Mouse (Mus musculus): ENCODE measurements around the gene Syk. TPM values are rescaled to one million over a fixed set of nuclear protein-coding genes. Genes with fewer than 3 reads are reported as not detected.

The Syk gene
- polyA plus RNA-seq, 1 experiment from 2014 or later: 4.3 TPM

GRCm38 (mm10) chr13:52610463-52610862 lies 27.5 kb downstream of the Syk start:
- H3K4me1 ChIP-seq (ENCODE audit: insufficient read depth, low read depth, low read length): 0 out of 2 replicates have a peak, but pooled peaks cover 3% of the 10 kb centered on the region
- ATAC-seq: no peak
- H3K4me3 ChIP-seq (ENCODE audit: low read depth, low read length): no peak overlapping the region
- DNase-seq (ENCODE audit: low spot score): no peak
- TF ChIP-seq EP300 (IDR thresholded peaks at IDR 0.05): no peak
- TF ChIP-seq CTCF (IDR thresholded peaks at IDR 0.05): no peak
- H3K27ac ChIP-seq (ENCODE audit: low read length): no peak overlapping the region
- H3K9ac ChIP-seq (replicated peaks; ENCODE audit: low read depth): no peak overlapping the region
- H3K27me3 ChIP-seq (replicated peaks; ENCODE audit: insufficient read depth, low read length): no peaks in the 10 kb centered on the region
- WGBS: 80% methylated on average over 7 of the region's 7 CpGs
- H3K36me3 ChIP-seq (ENCODE audit: insufficient read depth, low read length): no peaks in the 10 kb centered on the region
- no peaks in the 10 kb centered on the region for H3K9me3 ChIP-seq (ENCODE audit: low read length)
- no peak overlapping the region for H3K4me2 ChIP-seq (replicated peaks; ENCODE audit: low read depth, low read length)

GRCm38 (mm10) chr13:52613266-52613665 lies 30.3 kb downstream of the Syk start:
- no peaks in the 10 kb centered on the region for H3K9me3 ChIP-seq (ENCODE audit: low read length)
- DNase-seq (ENCODE audit: low spot score) (no peak), ATAC-seq (no peak)
- WGBS: 79% methylated on average over 3 of the region's 3 CpGs
- H3K36me3 ChIP-seq (ENCODE audit: insufficient read depth, low read length): no peaks in the 10 kb centered on the region
- 0 out of 2 replicates have a peak, but pooled peaks cover 3% of the 10 kb centered on the region for H3K4me1 ChIP-seq (ENCODE audit: insufficient read depth, low read depth, low read length)
- H3K4me3 ChIP-seq (ENCODE audit: low read depth, low read length): no peak overlapping the region
- no peak overlapping the region for H3K9ac ChIP-seq (replicated peaks; ENCODE audit: low read depth)
- H3K4me2 ChIP-seq (replicated peaks; ENCODE audit: low read depth, low read length): no peak overlapping the region
- no peaks in the 10 kb centered on the region for H3K27me3 ChIP-seq (replicated peaks; ENCODE audit: insufficient read depth, low read length)
- no peak for TF ChIP-seq CTCF (IDR thresholded peaks at IDR 0.05)
- TF ChIP-seq EP300 (IDR thresholded peaks at IDR 0.05): no peak
- no peak overlapping the region for H3K27ac ChIP-seq (ENCODE audit: low read length)

GRCm38 (mm10) chr13:52615085-52615484 lies 32.1 kb downstream of the Syk start:
- TF ChIP-seq EP300 (IDR thresholded peaks at IDR 0.05) (no peak), CTCF (IDR thresholded peaks at IDR 0.05) (no peak)
- Histone ChIP-seq H3K4me2 (replicated peaks; ENCODE audit: low read depth, low read length) (no peak overlapping the region), H3K4me3 (ENCODE audit: low read depth, low read length) (no peak overlapping the region), H3K27ac (ENCODE audit: low read length) (no peak overlapping the region), H3K9me3 (ENCODE audit: low read length) (no peaks in the 10 kb centered on the region), H3K4me1 (ENCODE audit: insufficient read depth, low read depth, low read length) (0 out of 2 replicates have a peak, but pooled peaks cover 3% of the 10 kb centered on the region), H3K36me3 (ENCODE audit: insufficient read depth, low read length) (no peaks in the 10 kb centered on the region), H3K27me3 (replicated peaks; ENCODE audit: insufficient read depth, low read length) (no peaks in the 10 kb centered on the region), H3K9ac (replicated peaks; ENCODE audit: low read depth) (no peak overlapping the region)
- 0 out of 2 replicates have a peak, but pooled peaks have one; percentile 16 for ATAC-seq
- DNase-seq (ENCODE audit: low spot score): peak; percentile 42
- WGBS: 66% methylated on average over 4 of the region's 4 CpGs

- WGBS: 56% methylated on average over 11 of the region's 11 CpGs
- Histone ChIP-seq H3K27me3 (replicated peaks; ENCODE audit: insufficient read depth, low read length) (no peaks in the 10 kb centered on the region), H3K4me2 (replicated peaks; ENCODE audit: low read depth, low read length) (no peak overlapping the region), H3K27ac (ENCODE audit: low read length) (no peak overlapping the region), H3K9me3 (ENCODE audit: low read length) (no peaks in the 10 kb centered on the region), H3K4me3 (ENCODE audit: low read depth, low read length) (no peak overlapping the region), H3K4me1 (ENCODE audit: insufficient read depth, low read depth, low read length) (0 out of 2 replicates have a peak, but pooled peaks cover 3% of the 10 kb centered on the region), H3K9ac (replicated peaks; ENCODE audit: low read depth) (no peak overlapping the region), H3K36me3 (ENCODE audit: insufficient read depth, low read length) (no peaks in the 10 kb centered on the region)
- no peak for TF ChIP-seq CTCF (IDR thresholded peaks at IDR 0.05)
- no peak for TF ChIP-seq EP300 (IDR thresholded peaks at IDR 0.05)
- ATAC-seq (no peak), DNase-seq (ENCODE audit: low spot score) (no peak)
Observed at GRCm38 (mm10) chr13:52617096-52617714, 34.2 kb downstream of the Syk start.

- ATAC-seq (no peak), DNase-seq (ENCODE audit: low spot score) (no peak)
- TF ChIP-seq EP300 (IDR thresholded peaks at IDR 0.05) (no peak), CTCF (IDR thresholded peaks at IDR 0.05) (no peak)
- WGBS: 36% methylated on average over 4 of the region's 4 CpGs
- Histone ChIP-seq H3K4me2 (replicated peaks; ENCODE audit: low read depth, low read length) (no peak overlapping the region), H3K27me3 (replicated peaks; ENCODE audit: insufficient read depth, low read length) (no peaks in the 10 kb centered on the region), H3K9ac (replicated peaks; ENCODE audit: low read depth) (no peak overlapping the region), H3K4me1 (ENCODE audit: insufficient read depth, low read depth, low read length) (peaks cover 3% of the 10 kb centered on the region; the same call in 1 of the 2 replicates), H3K36me3 (ENCODE audit: insufficient read depth, low read length) (no peaks in the 10 kb centered on the region), H3K9me3 (ENCODE audit: low read length) (no peaks in the 10 kb centered on the region), H3K27ac (ENCODE audit: low read length) (no peak overlapping the region), H3K4me3 (ENCODE audit: low read depth, low read length) (no peak overlapping the region)
Observed at GRCm38 (mm10) chr13:52618592-52618991, 35.6 kb downstream of the Syk start.

- no peak for TF ChIP-seq CTCF (IDR thresholded peaks at IDR 0.05)
- TF ChIP-seq EP300 (IDR thresholded peaks at IDR 0.05): no peak
- Histone ChIP-seq H3K27ac (ENCODE audit: low read length) (no peak overlapping the region), H3K9me3 (ENCODE audit: low read length) (no peaks in the 10 kb centered on the region), H3K4me1 (ENCODE audit: insufficient read depth, low read depth, low read length) (peaks cover 5% of the 10 kb centered on the region; the same call in 1 of the 2 replicates), H3K4me2 (replicated peaks; ENCODE audit: low read depth, low read length) (no peak overlapping the region), H3K36me3 (ENCODE audit: insufficient read depth, low read length) (no peaks in the 10 kb centered on the region), H3K27me3 (replicated peaks; ENCODE audit: insufficient read depth, low read length) (no peaks in the 10 kb centered on the region), H3K4me3 (ENCODE audit: low read depth, low read length) (no peak overlapping the region), H3K9ac (replicated peaks; ENCODE audit: low read depth) (no peak overlapping the region)
- no peak for ATAC-seq
- WGBS: 70% methylated on average over 5 of the region's 5 CpGs
- no peak for DNase-seq (ENCODE audit: low spot score)
Observed at GRCm38 (mm10) chr13:52619482-52619881, 36.5 kb downstream of the Syk start.
